Comparison of ENCODE assay signal across 17 mouse cellular contexts in genomic region chr2:158595577-158595976, GRCm38 (mm10). TPM values are rescaled to one million over a fixed set of nuclear protein-coding genes. Genes with fewer than 3 reads are reported as not detected.
DNase-seq lines count a peak whose midpoint lies in the region; ATAC-seq and TF ChIP-seq lines count a peak whose summit lies in the region.
"Had no signal": no experiment of that assay in that cellular context is flagged by ENCODE, and none has a peak within 500 bp of the region (broad histone marks: within the 10 kb centered on the region; RNA-seq: fewer than 3 reads in every experiment).

No protein-coding gene starts in this region.

- H3K4me3 ChIP-seq in forebrain, embryonic 12.5 days (replicated peaks) = peak overlapping the region; percentile 14; the same call in 1 of the 2 replicates
- no peak overlapping the region for H3K4me3 ChIP-seq in hindbrain, embryonic 13.5 days
- H3K4me3 ChIP-seq in midbrain, embryonic 14.5 days (replicated peaks; ENCODE audit: low read depth, low read length) = 0 out of 2 replicates have a peak overlapping the region, but pooled peaks have one; percentile 3
- H3K4me3 ChIP-seq: heart, embryonic 15.5 days; lung, embryonic 15.5 days; myocyte had no signal

- peaks cover 39% of the 10 kb centered on the region for H3K4me1 ChIP-seq in forebrain, embryonic 12.5 days
- peaks cover 62% of the 10 kb centered on the region for H3K4me1 ChIP-seq in hindbrain, embryonic 13.5 days (replicated peaks)
- H3K4me1 ChIP-seq in midbrain, embryonic 14.5 days (ENCODE audit: control insufficient read depth, insufficient read depth, low read length) = peaks cover 17% of the 10 kb centered on the region
- H3K4me1 ChIP-seq: heart, embryonic 15.5 days; lung, embryonic 15.5 days had no signal

- H3K27me3 ChIP-seq in forebrain, embryonic 12.5 days = peaks cover 36% of the 10 kb centered on the region
- peaks cover 32% of the 10 kb centered on the region for H3K27me3 ChIP-seq in hindbrain, embryonic 13.5 days
- H3K27me3 ChIP-seq in midbrain, embryonic 14.5 days (ENCODE audit: control insufficient read depth, insufficient read depth, low read length) = no peaks in the 10 kb centered on the region

- peak overlapping the region; percentile 38 for H3K4me2 ChIP-seq in forebrain, embryonic 12.5 days
- peak overlapping the region; percentile 43 for H3K4me2 ChIP-seq in hindbrain, embryonic 13.5 days
- H3K4me2 ChIP-seq in midbrain, embryonic 14.5 days (ENCODE audit: low read length) = peak overlapping the region; percentile 43
- H3K4me2 ChIP-seq: heart, embryonic 15.5 days; lung, embryonic 15.5 days had no signal

- H3K27ac ChIP-seq in forebrain, embryonic 12.5 days = peak overlapping the region; percentile 75
- peak overlapping the region; percentile 87 for H3K27ac ChIP-seq in hindbrain, embryonic 13.5 days
- H3K27ac ChIP-seq in midbrain, embryonic 14.5 days (replicated peaks; ENCODE audit: low read depth, low read length) = peak overlapping the region; percentile 76
- H3K27ac ChIP-seq: heart, embryonic 15.5 days; lung, embryonic 15.5 days had no signal

- intact Hi-C loops in gastrocnemius, postnatal 36 days (cut with DNase I) = no loop called here

- ATAC-seq in forebrain, embryonic 12.5 days (ENCODE audit: low FRiP score) = peak; percentile 30
- ATAC-seq in hindbrain, embryonic 13.5 days (ENCODE audit: low FRiP score) = no peak
- ATAC-seq in midbrain, embryonic 14.5 days (ENCODE audit: low FRiP score, low TSS enrichment) = no peak
- ATAC-seq: inflammation-experienced regulatory T-cells, adult 6 months had no signal

- TF ChIP-seq CTCF in brain, embryonic 14.5 days (IDR thresholded peaks at IDR 0.05; ENCODE audit: borderline replicate concordance, extremely low read depth, insufficient read depth, insufficient read length) = no peak

- WGBS in forebrain, embryonic 12.5 days = 9% methylated on average over 7 of the region's 7 CpGs
- WGBS in hindbrain, embryonic 13.5 days = 9% methylated on average over 7 of the region's 7 CpGs
- 7% methylated on average over 7 of the region's 7 CpGs for WGBS in midbrain, embryonic 14.5 days

- no peak for TF ChIP-seq POLR2A in brain, embryonic 14.5 days (IDR thresholded peaks at IDR 0.05; ENCODE audit: borderline replicate concordance, extremely low read depth, insufficient read depth, insufficient read length, poor library complexity, severe bottlenecking)

- H3K9me3 ChIP-seq in forebrain, embryonic 12.5 days = no peaks in the 10 kb centered on the region
- no peaks in the 10 kb centered on the region for H3K9me3 ChIP-seq in hindbrain, embryonic 13.5 days
- H3K9me3 ChIP-seq in midbrain, embryonic 14.5 days (ENCODE audit: control insufficient read depth, low read length) = no peaks in the 10 kb centered on the region
- H3K9me3 ChIP-seq: heart, embryonic 15.5 days; lung, embryonic 15.5 days had no signal

- peak; percentile 45 for DNase-seq in brain, embryonic 14.5 days (ENCODE audit: low read depth)
- DNase-seq in midbrain, embryonic 14.5 days = peak; percentile 54
- no peak for DNase-seq in cerebellum, adult 8-10 months
- DNase-seq in urinary bladder, postnatal 36 days (ENCODE audit: low spot score in 2 of 2) = no peak
- no peak for DNase-seq in spleen, postnatal 10 days (ENCODE audit: low spot score in 2 of 2)
- no peak for DNase-seq in gastrocnemius, postnatal 36 days
- DNase-seq: adrenal gland, adult 8-10 months; heart, adult 11 months had no signal

- no peaks in the 10 kb centered on the region for H3K36me3 ChIP-seq in forebrain, embryonic 12.5 days (replicated peaks)
- no peaks in the 10 kb centered on the region for H3K36me3 ChIP-seq in hindbrain, embryonic 13.5 days
- no peaks in the 10 kb centered on the region for H3K36me3 ChIP-seq in midbrain, embryonic 14.5 days (ENCODE audit: control insufficient read depth, insufficient read depth, low read length)
- H3K36me3 ChIP-seq: heart, embryonic 15.5 days; lung, embryonic 15.5 days had no signal

- no peak overlapping the region for H3K9ac ChIP-seq in forebrain, embryonic 12.5 days
- peak overlapping the region; percentile 49 for H3K9ac ChIP-seq in hindbrain, embryonic 13.5 days
- no peak overlapping the region; the same call in 1 of the 2 replicates for H3K9ac ChIP-seq in midbrain, embryonic 14.5 days (replicated peaks; ENCODE audit: low read length)
- H3K9ac ChIP-seq: heart, embryonic 15.5 days; lung, embryonic 15.5 days had no signal

RNA-seq across cellular contexts. Expression of gene Slc32a1, which starts 15.0 kb away (rescaled TPM):
- polyA plus RNA-seq in brain, embryonic 14.5 days (2012; rRNA removed) = 78.4 and 93.9 TPM in 2 replicates
- polyA plus RNA-seq in forebrain, embryonic 12.5 days (2016; fragmentation: Nextera tagmentation; extraction: Ambion mirVana) = 3.8 and 4.3 TPM in 2 replicates
- polyA plus RNA-seq in hindbrain, embryonic 13.5 days (2015; fragmentation: Nextera tagmentation; extraction: Ambion mirVana) = 6.6 and 8.1 TPM in 2 replicates
- 7.6 and 8.6 TPM in 2 replicates for polyA plus RNA-seq in midbrain, embryonic 14.5 days (2014; fragmentation: Nextera tagmentation; extraction: Ambion mirVana)
- total RNA-seq in gastrocnemius, postnatal 36 days (2021) = not detected
- total RNA-seq: liver, adult 2 months had no signal
- polyA plus RNA-seq: heart, embryonic 15.5 days; inflammation-experienced regulatory T-cells, adult 6 months; liver, adult 2 months; lung, embryonic 15.5 days; myocyte; small intestine, adult 2 months; stomach, embryonic 16.5 days had no signal

RNA-seq across cellular contexts. Expression of gene Actr5, which starts 29.1 kb away (rescaled TPM):
- 11.9 and 14.0 TPM in 2 replicates for polyA plus RNA-seq in brain, embryonic 14.5 days (2012; rRNA removed)
- 20.3 and 22.6 TPM in 2 replicates for polyA plus RNA-seq in forebrain, embryonic 12.5 days (2016; fragmentation: Nextera tagmentation; extraction: Ambion mirVana)
- 12.4 and 12.6 TPM in 2 replicates for polyA plus RNA-seq in hindbrain, embryonic 13.5 days (2015; fragmentation: Nextera tagmentation; extraction: Ambion mirVana)
- polyA plus RNA-seq in midbrain, embryonic 14.5 days (2014; fragmentation: Nextera tagmentation; extraction: Ambion mirVana) = 13.9 and 14.8 TPM in 2 replicates
- total RNA-seq in gastrocnemius, postnatal 36 days (2021) = 1 to 10 TPM; 2.4 to 3.6 TPM

Comparison
In these comparisons a context has a peak if more than half of its experiments do, and no peak if none do; other contexts are left out.
1. DNase-seq: peak in brain, embryonic 14.5 days (single experiment) and midbrain, embryonic 14.5 days (single experiment); none in cerebellum, adult 8-10 months (single experiment), urinary bladder, postnatal 36 days (0 of 2), spleen, postnatal 10 days (0 of 2) and gastrocnemius, postnatal 36 days (0 of 2).
2. Peak in every context shown above with its lines, with median percentiles within 50 percentile points of each other: H3K27ac ChIP-seq and H3K4me2 ChIP-seq.